In genomic region chr7:45435038-45435437, GRCm38 (mm10) we compare ENCODE assay signal across 8 mouse cellular contexts. TPM values are rescaled to one million over a fixed set of nuclear protein-coding genes. Genes with fewer than 3 reads are reported as not detected.
A peak's percentile ranks its signal among the peaks of the same experiment; 100 is the strongest.
DNase-seq lines count a peak whose midpoint lies in the region; ATAC-seq lines count a peak whose summit lies in the region.

No protein-coding gene starts in this region.

- WGBS in kidney, embryonic 15.5 days, result under 1% methylated on average over 16 of the region's 16 CpGs
- WGBS in embryonic facial prominence, embryonic 11.5 days, result 3% methylated on average over 16 of the region's 16 CpGs
- 2% methylated on average over 16 of the region's 16 CpGs for WGBS in intestine, embryonic 16.5 days
- WGBS in midbrain, embryonic 14.5 days, result 2% methylated on average over 16 of the region's 16 CpGs

- peaks cover 32% of the 10 kb centered on the region for H3K36me3 ChIP-seq in kidney, embryonic 15.5 days
- H3K36me3 ChIP-seq in embryonic facial prominence, embryonic 11.5 days (replicated peaks; ENCODE audit: control insufficient read depth, insufficient read depth, low read depth, low read length), result peaks cover 2% of the 10 kb centered on the region
- peaks cover 3% of the 10 kb centered on the region; the same call in 1 of the 2 replicates for H3K36me3 ChIP-seq in intestine, embryonic 16.5 days (ENCODE audit: control insufficient read depth, insufficient read depth, low read length)
- H3K36me3 ChIP-seq in midbrain, embryonic 14.5 days (ENCODE audit: control insufficient read depth, insufficient read depth, low read length), result peaks cover 20% of the 10 kb centered on the region

- DNase-seq in kidney, postnatal 10 days, result no peak
- peak; percentile 47 for DNase-seq in embryonic facial prominence, embryonic 11.5 days (ENCODE audit: low spot score)
- DNase-seq in midbrain, embryonic 14.5 days, result peak; percentile 46
- DNase-seq in right cerebral cortex, postnatal 10 days (ENCODE audit: low spot score in 2 of 2), result no peak
- no peak for DNase-seq in thymus, postnatal 36 days
- DNase-seq in ovary, adult 18-20 months (ENCODE audit: low spot score), result no peak

- no peaks in the 10 kb centered on the region for H3K27me3 ChIP-seq in kidney, embryonic 15.5 days
- no peaks in the 10 kb centered on the region for H3K27me3 ChIP-seq in embryonic facial prominence, embryonic 11.5 days (ENCODE audit: control insufficient read depth, insufficient read depth, low read length)
- no peaks in the 10 kb centered on the region for H3K27me3 ChIP-seq in intestine, embryonic 16.5 days (replicated peaks; ENCODE audit: control insufficient read depth, insufficient read depth, low read length)
- no peaks in the 10 kb centered on the region for H3K27me3 ChIP-seq in midbrain, embryonic 14.5 days (ENCODE audit: control insufficient read depth, insufficient read depth, low read length)

- peak overlapping the region; percentile 91 for H3K4me2 ChIP-seq in kidney, embryonic 15.5 days
- H3K4me2 ChIP-seq in embryonic facial prominence, embryonic 11.5 days (ENCODE audit: low read depth, low read length), result peak overlapping the region; percentile 69
- H3K4me2 ChIP-seq in intestine, embryonic 16.5 days (ENCODE audit: low read depth, low read length), result peak overlapping the region; percentile 72
- peak overlapping the region; percentile 75 for H3K4me2 ChIP-seq in midbrain, embryonic 14.5 days (ENCODE audit: low read length)

- peak overlapping the region; percentile 81 for H3K4me3 ChIP-seq in kidney, embryonic 15.5 days (replicated peaks)
- peak overlapping the region; percentile 85 for H3K4me3 ChIP-seq in embryonic facial prominence, embryonic 11.5 days (ENCODE audit: low read depth, low read length)
- peak overlapping the region; percentile 71 for H3K4me3 ChIP-seq in intestine, embryonic 16.5 days (ENCODE audit: low read length)
- H3K4me3 ChIP-seq in midbrain, embryonic 14.5 days (replicated peaks; ENCODE audit: low read depth, low read length), result peak overlapping the region; percentile 70

- no peaks in the 10 kb centered on the region for H3K9me3 ChIP-seq in kidney, embryonic 15.5 days (replicated peaks)
- no peaks in the 10 kb centered on the region for H3K9me3 ChIP-seq in embryonic facial prominence, embryonic 11.5 days (replicated peaks; ENCODE audit: control insufficient read depth, low read length)
- H3K9me3 ChIP-seq in intestine, embryonic 16.5 days (ENCODE audit: control insufficient read depth, low read length), result no peaks in the 10 kb centered on the region
- H3K9me3 ChIP-seq in midbrain, embryonic 14.5 days (ENCODE audit: control insufficient read depth, low read length), result no peaks in the 10 kb centered on the region

- H3K27ac ChIP-seq in kidney, embryonic 15.5 days, result peak overlapping the region; percentile 70
- no peak overlapping the region for H3K27ac ChIP-seq in embryonic facial prominence, embryonic 11.5 days (replicated peaks; ENCODE audit: low read depth, low read length)
- H3K27ac ChIP-seq in intestine, embryonic 16.5 days (ENCODE audit: low read length), result peak overlapping the region; percentile 78
- H3K27ac ChIP-seq in midbrain, embryonic 14.5 days (replicated peaks; ENCODE audit: low read depth, low read length), result peak overlapping the region; percentile 50

- H3K9ac ChIP-seq in kidney, embryonic 15.5 days, result peak overlapping the region; percentile 67
- H3K9ac ChIP-seq in embryonic facial prominence, embryonic 11.5 days (replicated peaks; ENCODE audit: low read length), result peak overlapping the region; percentile 71
- peak overlapping the region; percentile 91 for H3K9ac ChIP-seq in intestine, embryonic 16.5 days (ENCODE audit: low read depth, low read length)
- H3K9ac ChIP-seq in midbrain, embryonic 14.5 days (replicated peaks; ENCODE audit: low read length), result peak overlapping the region; percentile 59

- H3K4me1 ChIP-seq in kidney, embryonic 15.5 days, result peaks cover 43% of the 10 kb centered on the region
- peaks cover 14% of the 10 kb centered on the region for H3K4me1 ChIP-seq in embryonic facial prominence, embryonic 11.5 days (ENCODE audit: control insufficient read depth, insufficient read depth, low read length)
- H3K4me1 ChIP-seq in intestine, embryonic 16.5 days (ENCODE audit: control insufficient read depth, insufficient read depth, low read length), result peaks cover 35% of the 10 kb centered on the region
- H3K4me1 ChIP-seq in midbrain, embryonic 14.5 days (ENCODE audit: control insufficient read depth, insufficient read depth, low read length), result peaks cover 30% of the 10 kb centered on the region

- no peak for ATAC-seq in kidney, embryonic 15.5 days (replicated peaks; ENCODE audit: low FRiP score)
- ATAC-seq in embryonic facial prominence, embryonic 11.5 days (replicated peaks; ENCODE audit: insufficient number of reproducible peaks, low FRiP score, low TSS enrichment, low read depth), result no peak; the same call in 1 of the 2 replicates
- peak; percentile 4; the same call in 1 of the 2 replicates for ATAC-seq in intestine, embryonic 16.5 days
- ATAC-seq in midbrain, embryonic 14.5 days (ENCODE audit: low FRiP score, low TSS enrichment), result 0 out of 2 replicates have a peak, but pooled peaks have one; percentile 14

RNA-seq across cellular contexts. Expression of gene Gys1, which starts 0.4 kb away (rescaled TPM):
- 37.6 and 40.8 TPM in 2 replicates for polyA plus RNA-seq in kidney, embryonic 15.5 days (2015; fragmentation: Nextera tagmentation; extraction: Ambion mirVana)
- polyA plus RNA-seq in embryonic facial prominence, embryonic 11.5 days (2014; fragmentation: Nextera tagmentation; extraction: Ambion mirVana), result 28.7 and 30.7 TPM in 2 replicates
- 49.4 and 53.1 TPM in 2 replicates for polyA plus RNA-seq in intestine, embryonic 16.5 days (2015; fragmentation: Nextera tagmentation; extraction: Ambion mirVana)
- 15.5 TPM in 2 replicates for polyA plus RNA-seq in midbrain, embryonic 14.5 days (2014; fragmentation: Nextera tagmentation; extraction: Ambion mirVana)

RNA-seq across cellular contexts. Expression of gene Ruvbl2, which starts 2.9 kb away (rescaled TPM):
- polyA plus RNA-seq in kidney, embryonic 15.5 days (2015; fragmentation: Nextera tagmentation; extraction: Ambion mirVana), result 165 and 167 TPM in 2 replicates
- polyA plus RNA-seq in embryonic facial prominence, embryonic 11.5 days (2014; fragmentation: Nextera tagmentation; extraction: Ambion mirVana), result 172 and 179 TPM in 2 replicates
- polyA plus RNA-seq in intestine, embryonic 16.5 days (2015; fragmentation: Nextera tagmentation; extraction: Ambion mirVana), result 121 and 134 TPM in 2 replicates
- 110 and 114 TPM in 2 replicates for polyA plus RNA-seq in midbrain, embryonic 14.5 days (2014; fragmentation: Nextera tagmentation; extraction: Ambion mirVana)

RNA-seq across cellular contexts. Expression of gene Lhb, which starts 14.4 kb away (rescaled TPM):
- not detected in 2 replicates for polyA plus RNA-seq in kidney, embryonic 15.5 days (2015; fragmentation: Nextera tagmentation; extraction: Ambion mirVana)
- polyA plus RNA-seq in embryonic facial prominence, embryonic 11.5 days (2014; fragmentation: Nextera tagmentation; extraction: Ambion mirVana), result not detected in 2 replicates
- 0.28 TPM in 1 of 2 replicates, not detected in the other for polyA plus RNA-seq in intestine, embryonic 16.5 days (2015; fragmentation: Nextera tagmentation; extraction: Ambion mirVana)
- 0.34 TPM in 1 of 2 replicates, not detected in the other for polyA plus RNA-seq in midbrain, embryonic 14.5 days (2014; fragmentation: Nextera tagmentation; extraction: Ambion mirVana)

RNA-seq across cellular contexts. Expression of gene Ntf5, which starts 21.5 kb away (rescaled TPM):
- polyA plus RNA-seq in kidney, embryonic 15.5 days (2015; fragmentation: Nextera tagmentation; extraction: Ambion mirVana), result 1.1 and 1.4 TPM in 2 replicates
- polyA plus RNA-seq in embryonic facial prominence, embryonic 11.5 days (2014; fragmentation: Nextera tagmentation; extraction: Ambion mirVana), result 3.9 and 5.1 TPM in 2 replicates
- polyA plus RNA-seq in intestine, embryonic 16.5 days (2015; fragmentation: Nextera tagmentation; extraction: Ambion mirVana), result 1.4 and 1.8 TPM in 2 replicates
- not detected in 2 replicates for polyA plus RNA-seq in midbrain, embryonic 14.5 days (2014; fragmentation: Nextera tagmentation; extraction: Ambion mirVana)

RNA-seq across cellular contexts. Expression of gene Ftl1, which starts 24.6 kb away (rescaled TPM):
- polyA plus RNA-seq in kidney, embryonic 15.5 days (2015; fragmentation: Nextera tagmentation; extraction: Ambion mirVana), result 4,509 and 4,690 TPM in 2 replicates
- 4,830 and 5,123 TPM in 2 replicates for polyA plus RNA-seq in embryonic facial prominence, embryonic 11.5 days (2014; fragmentation: Nextera tagmentation; extraction: Ambion mirVana)
- polyA plus RNA-seq in intestine, embryonic 16.5 days (2015; fragmentation: Nextera tagmentation; extraction: Ambion mirVana), result 7,117 and 7,555 TPM in 2 replicates
- 5,898 and 6,785 TPM in 2 replicates for polyA plus RNA-seq in midbrain, embryonic 14.5 days (2014; fragmentation: Nextera tagmentation; extraction: Ambion mirVana)

Comparison
In these comparisons a context has a peak if more than half of its experiments do, and no peak if none do; other contexts are left out.
1. ATAC-seq: peak in intestine, embryonic 16.5 days (single experiment) and midbrain, embryonic 14.5 days (single experiment); none in kidney, embryonic 15.5 days (single experiment) and embryonic facial prominence, embryonic 11.5 days (single experiment).
2. DNase-seq: peak in embryonic facial prominence, embryonic 11.5 days (single experiment) and midbrain, embryonic 14.5 days (single experiment); none in kidney, postnatal 10 days (single experiment), right cerebral cortex, postnatal 10 days (0 of 2), thymus, postnatal 36 days (0 of 2) and ovary, adult 18-20 months (single experiment).
3. Peak in every context shown above with its lines, with median percentiles within 50 percentile points of each other: H3K4me2 ChIP-seq, H3K4me3 ChIP-seq and H3K9ac ChIP-seq.